Mouse (Mus musculus) right cerebral cortex, adult 2 months (tissue): ENCODE measurements around the gene P2ry6.

Source experiments
- DNase-seq, 2 experiments: peaks; one replicate each; pipeline ENCODE4 v3.0.0; 2021 to 2022; ENCODE audit warnings: low spot score in 2 of 2

P2ry6 gene

DNA sequence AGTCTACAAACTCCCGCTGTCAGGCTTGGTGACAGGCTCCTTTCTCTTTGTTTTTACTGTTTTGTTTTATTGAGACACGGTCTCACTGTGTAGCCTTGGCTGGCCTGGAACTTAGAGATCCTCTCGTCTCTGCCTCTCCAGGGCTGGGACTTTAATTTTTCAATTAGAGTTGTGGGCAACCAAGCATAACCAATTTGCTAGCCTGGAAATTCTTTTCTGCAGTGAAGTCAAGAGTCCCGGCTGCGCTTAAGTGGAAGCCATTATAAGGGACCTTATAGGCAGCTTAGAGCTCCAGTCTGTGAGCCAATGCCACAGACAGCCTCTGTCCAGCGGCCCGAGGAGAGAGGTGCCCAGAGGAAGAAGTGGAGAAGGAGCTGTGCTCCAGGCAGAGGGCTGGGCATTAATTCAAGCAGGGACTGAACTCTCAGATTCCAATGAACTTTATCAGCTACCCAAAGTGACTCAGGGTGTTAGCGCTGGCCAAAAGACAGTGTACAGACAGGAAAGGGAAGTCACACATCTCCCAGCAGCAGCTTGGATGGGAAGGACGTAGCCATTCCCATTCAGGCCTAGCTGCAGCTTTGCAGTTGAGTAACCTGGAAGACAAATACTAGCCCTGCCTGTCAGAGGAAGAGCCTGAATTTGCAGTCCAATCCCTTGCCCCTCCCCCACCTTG is 16.3 kb upstream of the P2ry6 start:
- DNase-seq: no peak

DNA sequence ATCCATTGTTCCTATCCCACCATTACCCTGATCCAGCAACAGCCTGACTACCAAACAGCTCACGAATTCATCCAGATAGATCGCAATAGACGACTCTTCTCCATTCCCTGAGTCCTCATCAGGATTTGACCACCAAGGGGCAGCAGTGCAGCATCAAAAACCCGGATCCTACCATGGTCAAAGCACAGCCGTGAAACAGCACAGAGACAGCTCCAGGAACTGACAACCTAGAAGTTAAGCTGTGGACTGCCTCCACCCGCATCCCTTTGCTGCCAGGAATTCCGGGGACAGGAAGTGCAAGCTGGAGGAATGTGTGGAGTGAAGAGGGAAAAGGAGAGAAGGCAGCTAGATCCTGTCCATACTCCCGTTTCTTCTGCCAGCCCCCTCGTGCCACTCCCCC is 13.6 kb upstream of the P2ry6 start:
- peak; percentile 78 for DNase-seq

DNA sequence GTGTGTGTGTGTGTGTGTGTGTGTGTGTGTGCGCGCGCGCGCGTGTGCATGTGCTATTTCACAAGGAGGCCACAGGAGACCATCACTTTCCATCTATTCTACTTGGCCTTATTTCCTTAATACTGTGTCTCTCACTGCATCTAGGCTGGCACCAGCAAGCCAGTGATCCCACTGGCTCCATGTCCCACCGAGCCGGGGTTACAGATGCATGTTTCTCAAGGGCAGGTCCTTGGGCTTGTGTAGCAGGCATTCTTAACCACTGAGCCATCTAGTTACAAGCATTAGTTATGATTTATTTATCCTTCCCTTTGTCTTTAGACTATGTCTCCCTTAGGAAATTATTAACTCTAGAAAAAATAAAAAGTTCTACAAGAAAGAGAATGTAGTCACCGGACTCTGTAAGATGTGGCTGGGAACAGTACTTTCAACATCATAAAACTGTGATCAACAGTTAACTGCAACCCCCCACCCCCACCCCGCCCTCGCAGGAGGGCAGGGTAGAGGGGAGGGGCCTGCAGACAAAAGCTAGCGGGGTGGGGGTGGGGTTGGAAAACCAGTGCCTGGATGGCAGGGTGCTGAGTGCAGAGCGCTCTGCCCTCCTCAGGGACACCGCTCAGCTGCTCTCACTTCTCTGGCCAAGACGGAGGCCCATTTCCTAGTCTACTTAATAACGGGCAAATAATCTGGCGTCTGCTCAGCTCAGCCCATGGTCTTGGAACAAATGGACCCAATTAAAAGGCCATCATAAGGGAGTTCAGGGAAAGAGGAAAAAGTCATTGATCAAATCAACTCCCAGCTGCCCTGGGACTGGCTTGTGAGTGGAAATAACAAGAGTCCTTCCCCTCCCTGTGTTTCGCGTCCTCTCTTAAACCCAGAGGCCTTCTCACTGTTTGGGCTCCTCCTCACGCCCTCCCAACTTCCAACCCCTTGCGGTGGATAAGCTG is 10.3 kb upstream of the P2ry6 start:
- no peak for DNase-seq

DNA sequence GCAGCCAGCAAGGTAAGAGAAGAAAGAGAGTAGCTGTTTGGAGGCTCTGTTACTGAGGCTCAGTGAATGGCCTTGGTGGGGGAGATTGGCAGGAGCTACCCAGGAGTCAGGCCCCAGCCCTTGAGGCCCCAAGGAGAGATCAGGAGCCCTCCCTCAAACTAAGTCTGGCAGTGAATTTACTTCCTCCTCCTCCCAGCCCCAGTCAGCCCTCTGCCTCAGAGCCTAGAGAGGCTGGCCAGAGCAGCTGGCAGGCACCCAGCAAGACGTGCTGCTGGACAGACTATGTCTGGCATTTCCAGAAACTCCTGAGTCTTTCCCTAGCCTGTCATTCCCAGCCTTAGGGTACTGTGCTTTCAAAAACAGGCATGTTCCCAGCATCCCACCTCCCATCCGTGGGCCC is 4.7 kb upstream of the P2ry6 start:
- peak in 1 of 2 experiments; percentile 15 for DNase-seq

DNA sequence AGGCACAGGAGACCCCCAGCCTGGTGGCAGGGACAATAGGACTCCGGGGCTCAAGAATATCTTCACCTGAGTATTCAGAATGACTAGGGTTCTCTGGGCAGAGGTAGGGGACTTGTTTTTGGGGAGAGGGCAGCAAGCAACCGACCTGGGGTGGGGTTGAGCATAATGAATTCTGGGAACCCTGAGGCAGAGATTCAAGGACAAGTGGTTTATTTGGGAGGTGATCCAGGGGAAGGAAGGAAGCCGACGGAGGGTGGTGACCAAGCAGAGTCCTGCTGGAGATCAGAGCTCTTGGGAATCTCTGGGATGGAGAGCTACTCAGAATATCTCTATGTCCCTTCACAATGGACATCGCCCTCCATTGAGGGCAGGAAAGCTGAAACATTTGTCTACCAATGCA is 3.7 kb upstream of the P2ry6 start:
- no peak for DNase-seq

DNA sequence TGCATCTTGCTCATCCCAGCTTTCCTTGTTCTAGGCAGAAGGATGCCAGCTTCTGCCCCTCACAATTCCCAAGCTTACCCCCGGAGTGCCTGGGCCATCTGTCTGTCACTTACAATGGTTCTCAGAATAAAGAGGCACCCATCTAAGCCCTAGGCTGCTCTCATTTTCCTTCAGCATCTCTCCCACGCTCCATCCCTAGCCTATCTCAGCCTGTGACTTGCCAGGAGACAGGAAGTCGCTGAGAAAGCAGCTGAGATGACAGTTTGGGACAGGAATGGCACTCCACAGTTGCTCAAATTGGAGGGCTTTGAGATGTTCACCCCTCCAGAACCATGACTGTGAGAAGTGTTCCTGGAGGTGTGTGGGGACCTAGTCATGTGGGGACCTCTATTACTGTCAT is 1.6 kb downstream of the P2ry6 start:
- no peak for DNase-seq

DNA sequence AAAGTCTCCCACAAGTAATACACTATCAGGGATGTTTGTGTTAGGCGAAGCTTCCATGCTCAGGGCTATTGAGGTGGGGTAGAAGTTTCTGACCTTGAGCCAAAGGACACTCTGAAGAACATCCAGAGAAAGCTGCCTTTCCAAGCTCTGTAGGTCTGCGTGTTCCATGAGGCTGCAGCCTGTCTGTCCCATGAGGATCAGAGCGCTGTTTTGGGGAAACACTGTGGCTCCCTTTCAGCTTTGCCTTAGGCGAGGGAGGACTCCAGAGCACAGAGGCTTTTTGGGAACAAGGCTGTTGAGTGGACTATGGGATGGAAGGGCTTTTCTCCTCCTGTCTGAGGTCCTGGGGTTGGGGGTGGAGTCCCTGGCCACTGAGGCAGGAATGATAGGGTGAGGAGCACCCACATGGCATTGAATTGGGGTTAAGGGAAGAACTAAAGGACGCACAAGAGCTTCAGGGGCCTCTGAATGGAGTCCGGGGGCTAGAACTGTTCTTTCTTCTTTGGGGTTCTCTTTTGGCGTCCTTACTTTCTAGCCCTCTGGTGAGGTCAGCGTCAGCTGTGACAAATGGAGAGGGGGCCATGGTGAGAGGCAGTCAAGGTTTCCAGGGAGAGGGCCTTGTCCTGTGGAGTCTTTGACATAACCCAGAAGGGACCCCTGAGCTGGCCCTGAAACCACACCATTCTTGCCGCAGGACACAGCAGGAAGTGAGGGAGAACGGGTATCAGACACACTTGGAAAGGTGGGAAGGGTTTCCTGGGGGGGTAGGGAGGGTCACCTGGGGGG is 5.4 kb downstream of the P2ry6 start:
- DNase-seq: no peak

DNA sequence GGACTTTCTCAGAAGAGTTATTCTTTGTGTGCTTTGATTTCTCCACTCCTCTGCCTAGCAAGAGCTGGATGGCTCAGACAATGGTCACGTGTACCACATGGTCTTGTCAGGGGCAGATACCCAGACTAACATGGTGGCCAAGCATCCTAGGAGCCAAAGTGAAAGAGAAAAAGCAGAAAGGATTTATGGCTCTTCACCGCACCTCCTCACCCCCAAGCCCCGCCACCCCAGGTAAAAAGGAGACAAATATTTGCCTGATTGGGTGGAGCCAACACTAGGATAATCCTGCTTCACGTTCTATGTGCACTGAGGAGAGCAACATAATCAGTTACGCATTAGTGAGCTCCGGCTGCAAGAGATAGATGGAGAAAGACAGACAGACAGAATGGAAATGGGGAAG is 6.1 kb downstream of the P2ry6 start:
- DNase-seq: no peak

DNA sequence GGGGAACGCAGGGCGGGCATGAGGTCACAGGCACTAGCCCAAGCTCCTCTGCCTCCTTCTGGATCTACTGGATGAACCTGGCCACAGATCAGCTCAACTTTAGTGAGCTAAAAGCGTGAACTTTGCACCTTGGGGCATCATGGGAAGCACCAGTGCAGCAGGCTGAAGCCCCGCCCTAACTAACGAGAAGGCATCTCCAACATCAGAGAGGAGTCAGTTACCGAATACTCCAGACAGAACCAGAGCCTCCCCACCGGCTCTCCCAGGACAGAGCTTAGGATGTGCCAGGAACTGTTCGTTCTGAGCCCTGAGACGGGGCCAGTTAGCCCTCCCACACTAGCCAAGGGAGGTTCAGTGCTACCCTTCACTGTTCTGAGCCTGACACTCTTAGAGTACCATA is 6.6 kb downstream of the P2ry6 start:
- no peak for DNase-seq

DNA sequence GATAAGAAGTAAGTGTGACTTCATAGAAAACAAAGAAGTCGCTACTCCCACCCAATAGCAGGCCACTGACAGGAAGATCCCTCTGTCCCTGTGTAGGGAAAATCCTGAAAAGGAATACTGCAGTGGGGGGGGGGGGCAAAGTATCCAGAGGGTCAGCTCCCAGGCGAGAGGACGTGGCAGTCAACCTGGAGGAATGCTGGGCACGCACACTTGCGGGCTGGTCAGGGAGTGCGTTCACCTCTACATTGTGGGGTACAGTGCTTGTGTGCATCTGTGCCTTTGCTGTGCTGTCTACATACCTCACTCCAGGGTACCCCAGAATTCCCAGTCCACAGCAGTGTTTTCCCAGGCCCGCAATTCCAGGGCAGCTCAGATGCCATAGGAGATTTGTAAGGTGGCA is 8.4 kb downstream of the P2ry6 start:
- no peak for DNase-seq

DNA sequence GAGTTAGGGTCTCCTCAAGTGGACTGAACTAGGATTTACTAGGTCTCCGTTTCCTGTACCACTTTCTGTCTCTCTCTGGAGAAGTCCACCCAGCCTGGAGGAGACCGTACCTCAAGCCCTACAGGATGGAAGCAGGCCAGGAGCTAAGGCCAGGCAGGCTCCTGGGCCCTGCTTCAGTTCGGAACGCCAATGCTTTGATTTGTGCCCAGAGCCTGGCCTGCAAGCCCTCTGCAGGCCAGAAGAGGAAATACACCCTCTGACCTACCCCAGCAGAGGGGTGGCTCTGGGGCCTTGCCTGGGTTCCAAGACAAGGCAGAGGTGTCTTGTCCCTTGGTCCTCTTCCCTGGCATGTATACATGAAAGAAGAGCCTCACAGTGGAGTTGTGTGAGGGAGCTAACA is 9.4 kb downstream of the P2ry6 start:
- DNase-seq: no peak

DNA sequence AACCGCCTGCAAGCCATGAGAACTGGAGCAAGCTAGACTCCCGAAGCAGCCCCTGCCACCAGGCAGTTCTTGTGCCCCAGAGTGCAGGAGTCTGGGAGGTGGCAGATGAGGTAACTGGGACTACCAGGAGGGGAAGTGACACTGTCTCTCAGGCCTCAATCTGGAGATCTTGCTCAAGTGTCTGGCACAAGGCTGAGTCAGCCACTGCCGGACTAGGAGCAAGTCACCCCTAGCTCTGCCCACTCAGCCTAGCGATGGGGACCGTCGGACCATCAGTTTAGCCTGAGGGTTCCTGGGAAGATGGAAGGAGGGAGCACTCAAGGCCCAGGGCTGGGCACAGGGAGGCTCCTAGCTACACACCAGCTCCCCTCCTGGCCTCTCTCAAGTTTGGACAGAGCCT is 10.2 kb downstream of the P2ry6 start:
- DNase-seq: no peak

DNA sequence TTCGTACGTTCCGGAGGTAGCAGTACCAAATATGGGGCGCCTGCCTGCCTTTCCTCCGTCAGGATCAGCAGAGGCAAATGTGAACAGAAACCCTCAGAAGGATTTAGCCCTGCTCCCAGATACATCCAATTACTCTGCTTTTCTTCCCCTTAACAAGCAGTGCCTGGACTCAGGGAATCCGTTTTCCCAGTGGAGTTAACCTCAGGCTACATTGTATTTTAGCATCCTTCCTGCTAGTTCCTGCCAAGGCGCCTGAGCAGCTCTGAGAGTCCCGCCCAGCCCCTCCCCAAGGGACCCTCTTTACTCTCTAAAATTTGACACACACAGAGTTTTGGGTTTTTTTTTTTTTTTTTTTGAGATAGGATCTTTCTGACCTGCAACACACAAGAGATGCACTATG is 11.1 kb downstream of the P2ry6 start:
- DNase-seq: no peak

DNA sequence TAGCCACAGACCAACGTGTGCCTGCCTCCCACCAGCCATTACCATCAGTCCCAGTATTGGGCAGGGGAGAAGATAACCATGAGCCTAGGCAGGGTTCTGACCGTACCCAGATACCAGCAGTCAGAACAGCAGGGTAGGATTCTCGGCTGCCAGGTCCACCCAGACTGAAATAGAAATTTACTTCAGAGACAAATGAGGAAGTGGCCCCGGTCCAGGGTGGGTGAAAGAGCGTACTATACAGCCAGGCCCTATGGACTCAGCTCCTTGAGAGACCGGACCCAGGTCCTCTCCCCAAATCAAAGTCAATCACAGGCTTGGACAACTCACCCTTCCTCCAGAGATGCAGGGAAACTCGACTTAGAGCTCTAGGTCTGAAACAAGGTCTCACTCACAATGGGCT is 13.3 kb downstream of the P2ry6 start:
- no peak for DNase-seq

DNA sequence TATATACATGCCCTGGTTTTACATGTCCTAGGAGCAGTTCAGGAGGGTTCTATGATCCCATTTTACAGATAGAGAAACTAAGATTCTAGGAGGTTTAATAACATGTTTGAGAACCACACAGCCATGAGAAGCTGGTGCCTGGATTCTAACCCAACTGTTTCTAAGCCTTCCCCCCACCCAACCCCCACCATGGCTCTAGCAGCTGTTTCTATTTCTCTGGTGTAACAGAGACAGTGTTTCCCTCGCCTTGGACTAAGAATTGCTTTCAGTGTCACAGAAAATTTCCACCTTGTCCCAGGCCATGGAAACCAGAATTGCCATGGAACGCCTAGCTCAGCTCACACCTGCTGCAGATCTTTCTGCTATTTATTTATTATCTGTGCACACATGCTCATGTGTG is 14.0 kb downstream of the P2ry6 start:
- no peak for DNase-seq

DNA sequence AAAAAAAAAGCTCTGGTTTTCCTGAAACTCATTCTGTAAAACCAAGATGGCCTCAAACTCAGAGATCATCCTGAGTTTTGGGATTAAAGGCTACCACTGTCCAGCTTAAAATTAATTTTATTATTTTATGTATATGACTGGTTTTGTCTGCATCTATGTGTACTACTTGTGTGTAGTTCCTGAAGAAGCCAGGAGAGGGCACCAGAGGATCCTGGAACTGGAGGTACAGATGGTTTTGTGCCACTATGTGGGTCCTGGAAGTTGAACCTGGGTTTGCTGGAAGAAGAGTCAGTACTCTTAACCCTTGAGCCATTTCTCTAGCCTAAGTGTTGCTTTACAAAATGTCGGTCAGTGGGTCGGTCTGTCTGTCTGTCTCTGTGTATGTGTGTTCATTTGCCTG is 16.0 kb downstream of the P2ry6 start:
- no peak for DNase-seq

DNA sequence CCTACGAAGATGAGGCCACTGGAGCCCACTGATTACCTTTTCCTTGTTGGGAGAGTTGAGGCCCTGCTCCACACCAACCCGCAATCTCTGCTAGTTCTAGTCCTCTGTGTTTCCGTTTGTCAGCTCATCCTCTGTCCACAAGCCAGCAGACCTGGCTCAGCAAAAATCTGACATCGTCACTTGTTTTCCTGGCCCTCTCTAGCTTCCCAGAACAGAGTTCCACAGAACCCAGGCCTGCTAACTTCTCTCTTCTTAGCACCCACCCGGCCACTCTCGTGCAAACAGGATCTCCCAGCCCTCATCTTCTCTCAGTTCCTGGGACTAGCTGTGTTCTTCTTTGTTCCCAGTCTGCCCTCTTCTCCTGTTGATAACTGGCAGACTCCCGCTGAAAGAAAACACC is 21.8 kb downstream of the P2ry6 start:
- no peak for DNase-seq

DNA sequence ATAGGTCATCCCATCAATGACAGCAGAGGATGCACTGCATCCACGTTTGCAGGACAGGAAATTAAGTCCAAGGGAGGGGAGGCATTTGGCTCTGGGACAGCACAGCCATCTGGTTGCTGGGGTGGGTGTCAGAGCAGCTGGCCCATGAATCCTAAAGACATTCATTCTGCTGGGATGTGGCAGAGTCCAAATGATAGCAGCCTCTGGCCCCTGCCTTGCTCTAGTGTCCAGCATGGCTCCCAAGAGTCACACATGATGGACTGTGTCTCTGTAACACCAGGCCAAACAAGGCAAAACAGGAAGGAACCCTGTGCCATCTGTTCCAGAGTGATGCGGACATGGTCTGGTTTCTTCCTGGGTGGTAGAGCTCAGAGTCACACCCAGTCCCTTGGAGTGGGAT is 22.5 kb downstream of the P2ry6 start:
- no peak for DNase-seq

DNA sequence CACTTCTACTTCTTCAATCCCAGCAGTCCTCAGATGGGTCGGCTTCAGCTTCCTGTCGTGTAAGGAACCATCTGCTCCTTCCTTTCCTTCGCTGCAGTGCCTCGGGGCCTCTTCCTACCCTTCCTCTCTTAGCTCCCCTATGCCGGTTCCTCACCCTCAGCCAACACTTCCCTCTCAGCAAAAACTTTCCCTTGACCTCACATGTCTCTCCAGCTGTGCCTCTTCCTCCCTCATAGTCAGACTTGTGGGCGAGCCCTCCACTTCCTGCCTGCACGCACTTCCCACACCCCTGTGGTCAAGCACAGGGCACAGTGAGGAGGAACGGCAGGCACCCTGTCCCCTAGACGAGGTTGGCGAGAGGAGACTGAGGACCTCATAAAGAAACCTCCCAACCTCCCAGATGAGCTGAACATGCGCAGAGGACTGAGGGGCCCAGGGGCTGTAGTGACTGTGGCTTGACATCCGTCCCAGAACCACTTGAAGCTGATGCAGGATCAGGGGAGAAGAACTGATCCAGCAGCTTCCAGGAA is 23.9 kb downstream of the P2ry6 start:
- DNase-seq: no peak

DNA sequence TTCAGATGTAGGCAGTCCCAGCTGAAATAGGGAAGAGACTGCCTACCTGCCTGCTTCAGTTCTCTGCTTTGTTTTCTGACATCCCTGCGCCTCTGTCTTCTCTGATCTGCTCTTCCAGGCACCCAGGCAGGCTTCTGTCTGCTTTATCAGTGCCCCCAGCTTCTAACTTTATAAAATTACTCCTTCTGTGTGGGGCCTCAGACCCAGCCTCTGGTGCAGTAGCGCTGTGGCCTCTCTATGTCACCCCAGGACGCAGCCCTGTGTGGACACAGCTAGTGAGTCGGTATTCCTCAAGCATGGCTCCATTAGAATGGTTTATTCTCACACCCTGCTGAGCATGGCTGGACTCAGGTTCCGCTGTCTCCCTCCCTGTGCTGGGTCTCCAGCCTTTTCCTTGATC is 24.4 kb downstream of the P2ry6 start:
- no peak for DNase-seq

DNA sequence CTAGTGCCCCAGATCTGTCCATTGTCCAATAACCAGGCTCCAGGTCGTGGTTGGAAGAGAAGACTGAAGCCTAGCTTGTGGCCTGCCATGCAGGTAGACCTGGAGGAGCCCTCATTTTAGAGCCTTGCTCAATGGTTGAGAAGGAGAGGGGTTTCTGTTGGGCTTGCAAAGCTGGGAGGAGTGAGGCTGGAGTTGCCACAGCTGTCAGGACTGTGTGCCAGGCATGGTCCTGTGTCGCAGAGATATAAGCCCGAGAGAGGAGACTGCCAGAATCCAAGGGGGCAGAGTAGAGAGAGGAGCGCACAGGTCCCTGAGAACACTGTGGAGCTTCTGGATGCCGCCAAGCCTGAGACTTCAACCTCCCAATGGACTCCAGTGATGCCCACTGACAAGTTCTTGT is 29.7 kb downstream of the P2ry6 start:
- no peak for DNase-seq

DNA sequence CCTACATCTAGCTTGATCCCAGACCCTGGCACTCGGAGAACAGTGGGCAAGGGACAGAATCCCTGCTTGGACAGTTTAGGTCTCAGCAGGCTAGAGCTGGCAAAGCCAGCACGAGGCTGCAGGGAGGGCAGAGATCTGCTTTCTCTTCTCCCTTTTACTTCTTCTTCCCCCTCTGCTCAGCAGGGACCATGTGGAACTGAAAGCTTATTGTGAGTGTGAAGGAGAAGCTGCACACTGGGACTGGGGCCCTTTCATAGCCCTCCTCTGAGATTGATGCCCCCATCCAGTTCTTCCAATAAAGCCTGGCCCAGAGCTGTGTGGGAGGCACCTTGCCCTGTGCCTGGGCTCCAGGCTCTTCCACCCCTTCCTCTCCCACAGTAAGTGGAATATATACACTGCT is 30.1 kb downstream of the P2ry6 start:
- no peak for DNase-seq
